Mouse (Mus musculus): ENCODE measurements at regions not wholly inside any gene's neighbourhood (a gene's known extent, or its start where the extent isn't known, plus 50 kb on each side); places are given as distances from the start of the nearest gene placed in this dataset.

DNA sequence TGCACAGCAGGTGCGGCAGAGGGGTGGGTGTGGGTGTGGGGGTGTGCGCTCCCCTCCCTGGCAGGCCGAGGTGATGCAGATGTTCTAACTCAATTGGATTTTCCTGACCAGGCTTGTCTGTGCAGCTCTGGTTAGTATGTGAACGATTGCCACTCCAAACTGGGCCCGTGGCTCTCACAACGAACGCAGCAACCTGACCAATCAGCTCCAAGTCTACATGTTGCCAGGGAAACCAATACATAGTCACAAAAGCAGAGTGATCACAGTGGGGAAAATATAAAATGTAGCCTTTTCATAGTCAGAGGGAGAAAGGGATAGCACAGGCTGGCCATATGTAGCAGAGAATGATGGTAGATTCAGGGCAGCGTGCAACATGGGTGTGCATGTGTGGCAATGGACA is 287.1 kb downstream of the Gm11011 start:
- TF ChIP-seq CTCF (IDR thresholded peaks at IDR 0.05; ENCODE audit: low read depth, low read length) (no peak), TAL1 (conservative IDR thresholded peaks at IDR 0.05; ENCODE audit: low read depth, low read length) (no peak), GATA1 (IDR thresholded peaks at IDR 0.05; ENCODE audit: borderline replicate concordance, low read length) (no peak), GATA2 (IDR thresholded peaks at IDR 0.05; ENCODE audit: borderline replicate concordance, low read depth, low read length) (no peak)
